8 mouse cellular contexts compared by ENCODE assay signal in genomic region chr7:110614133-110615063, GRCm38 (mm10). TPM values are rescaled to one million over a fixed set of nuclear protein-coding genes. Genes with fewer than 3 reads are reported as not detected.
DNase-seq lines count a peak whose midpoint lies in the region; ATAC-seq and TF ChIP-seq lines count a peak whose summit lies in the region.

Gene Sbf2, minus strand, starts transcription at chr7:110614922.

- H3K9me3 ChIP-seq in hindbrain, embryonic 16.5 days (ENCODE audit: control insufficient read depth, low read length) = no peaks in the 10 kb centered on the region

- ATAC-seq in Patski = peak; percentile 96
- ATAC-seq in hindbrain, embryonic 16.5 days = peak; percentile 90
- ATAC-seq in erythroid progenitor cell, adult 5-6 weeks (replicated peaks; ENCODE audit: low FRiP score, poor library complexity, severe bottlenecking) = no peak

- TF ChIP-seq CTCF in Patski (IDR thresholded peaks at IDR 0.05) = no peak
- TF ChIP-seq CTCF in gastrocnemius, adult 2 months (IDR thresholded peaks at IDR 0.05) = no peak; the same call in 1 of the 2 replicates
- no peak; the same call in 1 of the 2 replicates for TF ChIP-seq CTCF in left cerebral cortex, adult 2 months (IDR thresholded peaks at IDR 0.05)

- H3K9ac ChIP-seq in hindbrain, embryonic 16.5 days (ENCODE audit: low read depth, low read length) = peak within 1 kb of the TSS; percentile 99

- H3K27ac ChIP-seq in gastrocnemius, adult 2 months = peak within 1 kb of the TSS; percentile 91
- peak within 1 kb of the TSS; percentile 99 for H3K27ac ChIP-seq in hindbrain, embryonic 16.5 days (ENCODE audit: low read depth, low read length)
- peak within 1 kb of the TSS; percentile 90 for H3K27ac ChIP-seq in left cerebral cortex, adult 2 months
- H3K27ac ChIP-seq in macrophage = peak within 1 kb of the TSS; percentile 59

- peak within 1 kb of the TSS; percentile 93 for H3K4me2 ChIP-seq in hindbrain, embryonic 16.5 days (ENCODE audit: low read length)

- no peaks in the 10 kb centered on the region for H3K27me3 ChIP-seq in Patski
- H3K27me3 ChIP-seq in hindbrain, embryonic 16.5 days (replicated peaks; ENCODE audit: control insufficient read depth, insufficient read depth, low read length) = no peaks in the 10 kb centered on the region; the same call in 1 of the 2 replicates

- CTCF ChIA-PET in Patski (lab: Charles Lee) = no interaction called here

- peak; percentile 17 for DNase-seq in Patski (ENCODE audit: low read depth, low spot score)
- peak; percentile 83 to 86 for DNase-seq in cerebellum, postnatal 14 days
- peak; percentile 88 for DNase-seq in gastrocnemius, adult 2 months
- DNase-seq in left cerebral cortex, adult 2 months (ENCODE audit: extremely low spot score in 1 of 2, low spot score in 2 of 2) = peak; percentile 70 to 71
- DNase-seq in right cerebral cortex, postnatal 14 days = peak; percentile 67

- peaks cover 15% of the 10 kb centered on the region for H3K4me1 ChIP-seq in hindbrain, embryonic 16.5 days (ENCODE audit: control insufficient read depth, insufficient read depth, low read depth, low read length)

- H3K4me3 ChIP-seq in gastrocnemius, adult 2 months = peak within 1 kb of the TSS; percentile 95
- peak within 1 kb of the TSS; percentile 95 for H3K4me3 ChIP-seq in hindbrain, embryonic 16.5 days (ENCODE audit: low read length)
- H3K4me3 ChIP-seq in left cerebral cortex, adult 2 months = peak within 1 kb of the TSS; percentile 78
- H3K4me3 ChIP-seq in macrophage (ENCODE audit: inconsistent target) = peak within 1 kb of the TSS; percentile 40

- intact Hi-C loops in gastrocnemius, adult 2 months (cut with DNase I) = no loop called here
- intact Hi-C loops in left cerebral cortex, adult 2 months (cut with DNase I) = no loop called here

- in situ Hi-C loops in Patski (cut with MboI; ENCODE audit: low pct_unique_long_range_greater_than_20kb) = loop anchor here (5.0 kb wide), 1 partner anchor 447 kb away; no protein-coding TSS in a partner anchor

- no peaks in the 10 kb centered on the region for H3K36me3 ChIP-seq in hindbrain, embryonic 16.5 days (ENCODE audit: control insufficient read depth, insufficient read depth, low read length)
- H3K36me3 ChIP-seq in macrophage (ENCODE audit: inconsistent target) = no peaks in the 10 kb centered on the region

- under 1% methylated on average over 81 of the region's 127 CpGs for WGBS in hindbrain, embryonic 16.5 days
- WGBS in macrophage (ENCODE audit: missing documents) = under 1% methylated on average over 72 of the region's 127 CpGs

- peaks cover 39% of the 10 kb centered on the region for H3K79me2 ChIP-seq in macrophage (ENCODE audit: inconsistent target)

- POLR2A ChIA-PET in Patski (lab: Charles Lee) = no interaction called here

RNA-seq across cellular contexts. Expression of gene Sbf2, which starts in this region (rescaled TPM):
- polyA plus RNA-seq in Patski (2021) = 41.3 TPM
- total RNA-seq in gastrocnemius, adult 2 months (2021) = 10 to 100 TPM; 11.2 to 14.8 TPM
- polyA plus RNA-seq in hindbrain, embryonic 16.5 days (2015; fragmentation: Nextera tagmentation; extraction: Ambion mirVana) = 51.8 and 52.9 TPM in 2 replicates
- 10 to 100 TPM; 54.7 to 55.2 TPM for total RNA-seq in left cerebral cortex, adult 2 months (2021)
- 100 to 1,000 TPM; 133 to 207 (median 162) TPM for total RNA-seq in macrophage (2018; cell fraction: chromatin; rRNA removed)
- 10 to 100 TPM; 25.2 to 52.5 (median 39.1) TPM for total RNA-seq in macrophage (2018; cell fraction: cytosol; rRNA removed)
- 100 to 1,000 TPM in 13 of 26 experiments, 10 to 100 TPM in 13; 53.9 to 164 (median 100) TPM for total RNA-seq in macrophage (2018; cell fraction: nucleus; rRNA removed)
- 34.5 to 46.3 TPM (median 42.4 TPM) in 3 replicates for polyA plus RNA-seq in macrophage (2018)
- total RNA-seq in erythroid progenitor cell, adult 5-6 weeks (2015; ENCODE audit: low replicate concordance) = 10.9 and 15.5 TPM in 2 replicates
- total RNA-seq in erythroid progenitor cell, adult 5-6 weeks (2017; ENCODE audit: low replicate concordance) = 0.38 and 4.1 TPM in 2 replicates

Comparison
In these comparisons a context has a peak if more than half of its experiments do, and no peak if none do; other contexts are left out.
1. DNase-seq: peak in every context shown above with its lines; median percentile 88 in gastrocnemius, adult 2 months; 84 in cerebellum, postnatal 14 days; 70 in left cerebral cortex, adult 2 months; 67 in right cerebral cortex, postnatal 14 days; 17 in Patski.
2. H3K4me3 ChIP-seq: peak in every context shown above with its lines; median percentile 95 in gastrocnemius, adult 2 months; 95 in hindbrain, embryonic 16.5 days; 78 in left cerebral cortex, adult 2 months; 40 in macrophage.